Mouse (Mus musculus) heart, postnatal 36 days (tissue): ENCODE data around the gene Maged1. TPM values are rescaled to one million over a fixed set of nuclear protein-coding genes. Genes with fewer than 3 reads are reported as not detected.
A peak's percentile ranks its signal among the peaks of the same experiment; 100 is the strongest.
"Not testable (repeated sequence)": the region's sequence is repeated elsewhere in the genome, so short reads cannot be mapped to it uniquely, and the experiment has no call there.

ENCODE experiments used
- DNase-seq, 2 experiments: peaks; one replicate each; pipeline ENCODE4 v3.0.0; 2021 to 2022
- intact Hi-C: fragments of 180-260 bp; cut with DNase I; formaldehyde crosslinking; loops from one replicate; pipeline ENCODE4 v1.15.1; 2025
- total RNA-seq, 2 experiments: library from RNA; stranded (reverse); gene quantifications; 2 replicates each; pipeline ENCODE4 v1.2.3; 2021

The Maged1 gene
- 10 to 100 TPM; 91.1 to 98.4 TPM for total RNA-seq

DNA sequence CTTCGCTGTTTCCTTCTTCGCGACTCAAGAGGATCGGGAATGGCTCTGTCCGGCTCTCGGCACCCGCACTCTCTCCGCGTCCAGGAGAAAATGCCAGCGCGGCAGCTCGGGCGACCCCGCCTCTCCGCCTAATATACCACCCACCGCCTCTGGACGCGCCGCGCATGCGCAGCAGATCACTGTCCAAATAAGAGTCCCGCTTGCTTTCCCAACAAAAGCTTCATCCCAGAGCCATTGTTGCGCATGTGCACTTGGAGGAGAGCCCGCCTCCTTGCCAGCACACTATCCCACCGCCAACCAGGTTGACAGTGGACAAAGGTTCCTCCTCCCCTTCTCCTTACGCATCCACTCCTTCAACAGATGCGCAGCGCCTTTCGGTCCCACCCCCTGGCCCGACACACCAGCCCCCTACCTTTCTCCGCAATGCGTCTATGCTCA is at the start of gene Maged1:
TSS of gene Maged1 (minus strand) at position 226 of the 438 bp plus-strand sequence.
- DNase-seq, result peak; percentile 82 to 85
- intact Hi-C loops, result loop anchor here (2.0 to 5.0 kb wide), 3 partner anchors 60 to 251 kb away; partner anchors contain the start of genes Apoo and Fam90a1b

- intact Hi-C loops, result no loop called here
- DNase-seq, result no peak
Observed at GRCm38 (mm10) chrX:94580251-94580650, 38.3 kb upstream of the Maged1 start.

GRCm38 (mm10) chrX:94564694-94565093 is 22.8 kb upstream of the Maged1 start:
- no peak for DNase-seq
- intact Hi-C loops, result no loop called here

DNA sequence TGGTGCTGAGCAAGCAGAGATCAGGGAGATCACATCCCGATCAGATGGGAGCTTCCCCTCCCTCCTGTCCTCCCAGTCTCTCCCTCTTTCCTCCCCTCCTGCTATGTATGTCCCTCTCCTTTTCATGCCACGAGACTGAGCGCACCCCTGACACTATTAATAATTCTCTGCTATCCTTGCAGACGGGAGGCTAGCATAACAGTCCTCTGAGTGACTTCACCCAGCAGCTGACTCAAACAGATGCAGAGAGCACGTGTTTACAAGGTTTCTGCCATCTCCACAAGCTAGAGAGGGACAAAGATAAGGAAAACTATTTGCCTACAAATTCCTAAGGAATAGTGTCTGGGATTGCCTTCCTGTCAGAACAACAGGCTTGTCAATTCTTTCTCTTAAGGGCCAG is 20.4 kb upstream of the Maged1 start:
- no peak for DNase-seq
- intact Hi-C loops, result no loop called here

DNA sequence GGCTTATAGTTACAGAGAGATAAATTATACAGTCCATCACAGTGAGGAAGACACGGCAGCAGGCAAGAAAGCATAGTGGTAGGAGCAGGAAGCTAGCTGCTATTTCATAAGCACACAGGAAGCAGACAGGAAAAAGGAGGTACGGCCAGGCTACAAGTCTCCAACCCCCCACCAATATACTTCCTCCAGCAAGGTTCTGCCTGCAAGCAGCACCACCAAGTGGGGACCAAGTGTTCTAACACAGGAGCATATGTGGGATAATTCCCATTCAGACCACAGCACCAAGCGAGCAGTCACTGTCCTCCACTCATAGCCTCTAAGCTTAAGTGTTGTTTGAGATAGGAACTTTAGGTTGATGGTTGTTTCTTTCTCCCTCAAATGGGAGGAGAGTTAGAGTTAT is 6.3 kb upstream of the Maged1 start:
- no peak for DNase-seq
- intact Hi-C loops, result no loop called here

GRCm38 (mm10) chrX:94545941-94546340 is 4.0 kb upstream of the Maged1 start:
- intact Hi-C loops, result loop anchor here (2.0 kb wide), 1 partner anchor 113 kb away; no protein-coding TSS in a partner anchor
- DNase-seq, result no peak

- peak in 1 of 2 experiments; percentile 11 for DNase-seq
- intact Hi-C loops, result loop anchor here (2.0 to 5.0 kb wide), 3 partner anchors 63 to 178 kb away; partner anchors contain the start of genes Apoo and Fam90a1b
Observed at GRCm38 (mm10) chrX:94544923-94545322, 3.0 kb upstream of the Maged1 start.

DNA sequence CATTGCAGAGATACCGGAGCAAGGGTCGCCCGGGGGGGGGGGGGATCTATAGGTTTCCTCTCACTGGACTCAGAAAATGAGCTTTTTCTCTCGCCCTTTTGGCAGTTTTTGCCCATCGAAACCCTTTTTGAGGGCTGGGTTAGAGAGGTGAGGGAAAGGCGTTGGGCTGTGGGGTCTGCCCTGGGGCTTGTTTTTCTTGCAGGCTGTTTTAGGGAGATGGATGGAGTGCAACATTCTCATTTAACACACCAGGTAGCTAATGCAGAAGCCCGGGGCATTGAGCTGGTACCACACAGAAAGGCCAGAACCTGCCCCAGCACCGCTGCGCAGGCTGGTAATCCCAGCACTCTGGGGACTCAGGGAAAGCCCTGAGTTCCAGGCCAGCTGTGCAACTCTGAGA is 593 bp upstream of the Maged1 start:
- intact Hi-C loops, result loop anchor here (2.0 to 5.0 kb wide), 3 partner anchors 60 to 252 kb away; partner anchors contain the start of genes Apoo and Fam90a1b

GRCm38 (mm10) chrX:94541206-94541605 is 737 bp downstream of the Maged1 start:
- peak; percentile 4 to 24 for DNase-seq
- intact Hi-C loops, result loop anchor here (5.0 kb wide), 2 partner anchors 59 to 174 kb away; partner anchors contain the start of genes Apoo and Fam90a1b

More for the DNA sequence above, 593 bp upstream of the Maged1 start:
- DNase-seq, result no peak

- peak; percentile 43 to 57 for DNase-seq
- intact Hi-C loops, result loop anchor here (5.0 kb wide), 2 partner anchors 58 to 173 kb away; partner anchors contain the start of genes Apoo and Fam90a1b
Observed at GRCm38 (mm10) chrX:94540341-94541201, 1.4 kb downstream of the Maged1 start.

DNA sequence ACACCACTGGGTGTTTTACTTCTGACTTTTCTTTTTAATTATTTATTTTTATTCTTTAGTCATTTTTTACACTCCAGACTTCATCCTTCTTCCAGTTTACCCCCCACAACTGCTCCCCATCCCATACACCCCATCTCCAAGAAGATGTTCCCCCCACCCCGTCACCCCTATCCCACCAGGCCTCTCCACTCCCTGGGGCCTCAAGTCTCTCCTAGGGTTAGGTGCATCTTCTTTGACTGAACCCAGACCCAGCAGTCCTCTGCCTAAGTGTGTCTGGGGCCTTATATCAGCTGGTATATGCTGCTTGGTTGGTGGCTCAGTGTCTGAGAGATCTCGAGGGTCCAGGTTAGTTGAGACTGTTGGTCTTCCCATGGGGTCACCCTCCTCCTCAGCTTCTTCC is 7.6 kb downstream of the Maged1 start:
- intact Hi-C loops, result loop anchor here (10.0 kb wide), 1 partner anchor 1120 kb away; the partner anchor contains the start of gene Zc4h2

DNA sequence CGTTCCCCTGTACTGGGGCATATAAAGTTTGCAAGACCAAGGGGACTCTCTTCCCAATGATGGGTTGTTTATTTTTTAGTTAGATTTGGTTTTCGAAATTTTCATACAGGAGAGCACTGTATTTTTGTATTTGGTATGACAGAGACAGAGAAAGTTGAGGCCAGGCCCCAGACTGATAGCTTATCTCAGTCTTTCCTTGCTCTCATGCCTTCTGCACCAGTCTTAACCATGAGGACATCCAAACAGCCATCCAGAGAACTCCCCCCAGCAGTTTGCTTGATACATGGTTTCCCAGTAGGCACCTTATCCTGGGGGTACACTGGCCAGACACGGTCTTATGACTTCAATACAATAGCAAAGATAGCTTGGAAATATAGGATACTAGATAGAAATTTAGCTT is 11.6 kb downstream of the Maged1 start:
- no peak for DNase-seq
- intact Hi-C loops, result loop anchor here (10.0 kb wide), 1 partner anchor 1124 kb away; the partner anchor contains the start of gene Zc4h2

More for the DNA sequence above, 7.6 kb downstream of the Maged1 start:
- DNase-seq, result no peak

GRCm38 (mm10) chrX:94522166-94522565 is 19.8 kb downstream of the Maged1 start:
- intact Hi-C loops, result no loop called here
- no peak for DNase-seq

- intact Hi-C loops, result no loop called here
Observed at GRCm38 (mm10) chrX:94508442-94508819, 33.5 kb downstream of the Maged1 start.

GRCm38 (mm10) chrX:94507698-94508441 is 34.1 kb downstream of the Maged1 start:
- DNase-seq, intact Hi-C loops: not testable (repeated sequence)

More at GRCm38 (mm10) chrX:94508442-94508819, 33.5 kb downstream of the Maged1 start:
- no peak for DNase-seq

DNA sequence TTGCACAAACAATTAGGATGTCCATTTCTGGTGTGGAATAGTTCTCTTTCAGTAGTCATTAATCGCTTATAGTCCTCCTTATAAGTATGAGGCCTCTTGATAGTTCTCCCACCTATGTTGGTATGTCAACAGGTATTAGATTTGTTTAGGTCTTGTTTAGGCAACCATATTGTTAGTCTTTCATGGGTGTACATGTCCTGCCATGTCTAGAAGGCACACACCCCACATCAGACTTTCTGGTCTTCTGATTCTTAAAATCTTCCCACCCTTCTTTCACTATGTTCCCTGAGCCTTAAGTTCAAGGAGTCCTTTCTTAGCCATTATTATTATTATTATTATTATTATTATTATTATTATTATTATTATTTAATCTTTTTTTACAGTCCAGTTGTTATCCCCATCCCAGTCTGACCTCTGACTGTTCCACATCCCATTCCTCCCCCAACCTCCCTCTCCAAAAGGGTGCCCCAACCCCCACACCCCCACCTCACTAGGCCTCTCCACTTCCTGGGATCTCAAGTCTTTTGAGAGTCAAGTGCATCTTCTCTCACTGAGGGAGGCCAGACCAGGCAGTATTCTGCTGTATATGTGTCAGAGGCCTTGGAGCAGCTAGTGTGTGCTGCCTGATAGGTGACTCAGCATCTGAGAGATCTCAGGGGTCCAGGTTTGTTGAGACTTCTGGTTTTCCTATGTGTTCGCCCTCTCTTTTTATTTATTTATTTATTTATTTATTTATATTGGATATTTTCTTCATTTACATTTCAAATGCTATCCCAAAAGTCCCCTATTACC is 55.7 kb downstream of the Maged1 start:
- no peak for DNase-seq
- intact Hi-C loops, result no loop called here
